Mouse (Mus musculus) lung, postnatal 0 days (tissue): Measurements from ENCODE around the gene Fryl.

Experiments
- CTCF ChIP-seq: IDR thresholded peaks from 2 replicates; pipeline ENCODE4 v1.5.1; 2016; ENCODE audit warnings: antibody characterized with exemption, mild to moderate bottlenecking
- EP300 ChIP-seq: IDR thresholded peaks from 2 replicates; pipeline ENCODE4 v1.6.1; 2016; ENCODE audit warnings: antibody characterized with exemption, mild to moderate bottlenecking, control low read depth

DNA sequence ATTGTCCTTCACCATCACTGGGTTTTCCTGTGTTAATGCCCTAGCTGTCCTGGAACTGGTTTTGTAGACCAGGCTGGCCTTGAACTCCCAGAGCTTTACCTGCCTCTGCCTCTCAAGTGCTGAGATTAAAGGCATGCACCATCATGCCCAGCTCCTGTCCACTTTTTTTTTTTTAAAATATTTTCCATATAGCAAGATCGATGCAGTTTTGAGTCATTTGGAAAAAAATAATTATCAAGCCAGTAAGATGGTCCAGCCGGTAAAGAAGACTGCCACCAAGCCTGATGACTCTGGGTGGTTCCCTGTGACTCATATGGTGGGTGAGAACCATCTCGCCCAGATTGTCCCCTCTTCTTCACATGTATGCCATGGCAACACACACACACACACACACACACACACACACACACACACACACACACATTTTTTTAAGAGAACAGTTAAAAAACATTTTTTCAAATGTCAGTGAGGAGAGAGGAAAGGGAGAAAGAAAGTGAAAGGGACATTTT is 29.1 kb upstream of the Fryl start:
- TF ChIP-seq EP300: no peak
- TF ChIP-seq CTCF: no peak
